Mouse (Mus musculus) granulocyte monocyte progenitor cell, adult 5-6 weeks (primary cell): ENCODE data around the gene Olfr237-ps1. TPM values are rescaled to one million over a fixed set of nuclear protein-coding genes. Genes with fewer than 3 reads are reported as not detected.
"Not testable (repeated sequence)": the region's sequence is repeated elsewhere in the genome, so short reads cannot be mapped to it uniquely, and the experiment has no call there.

Experiments used
- ATAC-seq: replicated peaks from 2 replicates; pipeline ENCODE4 v1.8.0; 2016; ENCODE audit warnings: mild to moderate bottlenecking, moderate TSS enrichment, inconsistent platforms; ENCODE audit not compliant: poor library complexity, severe bottlenecking
- total RNA-seq, 2 experiments: library from RNA; stranded (forward) in 1 of 2; stranded (reverse) in 1 of 2; fragments of 200-712, 200-1000 nt in 1 of 2; fragments of >200 nt in 1 of 2; fragmentation: Nextera tagmentation in 1 of 2; gene quantifications; 2 replicates each; pipeline ENCODE4 v1.2.3; 2014 to 2017

The Olfr237-ps1 gene
- not detected in 2 replicates for total RNA-seq (2014; fragmentation: Nextera tagmentation)
- total RNA-seq (2017) = not detected in 2 replicates

DNA sequence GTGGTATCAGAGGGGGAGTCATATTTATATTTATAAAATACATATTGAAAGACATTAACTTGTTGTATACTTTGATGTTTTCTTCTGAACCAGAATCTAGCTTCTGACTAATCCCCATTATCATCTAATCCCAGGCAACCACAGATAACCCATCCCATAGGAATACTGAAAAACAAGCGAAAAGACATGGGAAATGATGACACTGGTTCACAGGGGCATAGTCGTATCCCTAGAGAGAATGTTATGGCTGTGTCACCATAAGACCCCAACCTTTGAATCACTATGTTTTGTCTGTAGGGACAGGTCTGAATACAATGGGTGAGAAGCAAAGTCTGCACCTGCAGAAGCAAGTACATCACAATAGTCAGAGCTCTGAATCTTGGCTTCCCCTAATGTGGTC lies at the start of gene Olfr237-ps1:
Gene Olfr237-ps1, plus strand, starts transcription at position 301 of the 400 bp plus-strand sequence.
- not testable (repeated sequence) for ATAC-seq

DNA sequence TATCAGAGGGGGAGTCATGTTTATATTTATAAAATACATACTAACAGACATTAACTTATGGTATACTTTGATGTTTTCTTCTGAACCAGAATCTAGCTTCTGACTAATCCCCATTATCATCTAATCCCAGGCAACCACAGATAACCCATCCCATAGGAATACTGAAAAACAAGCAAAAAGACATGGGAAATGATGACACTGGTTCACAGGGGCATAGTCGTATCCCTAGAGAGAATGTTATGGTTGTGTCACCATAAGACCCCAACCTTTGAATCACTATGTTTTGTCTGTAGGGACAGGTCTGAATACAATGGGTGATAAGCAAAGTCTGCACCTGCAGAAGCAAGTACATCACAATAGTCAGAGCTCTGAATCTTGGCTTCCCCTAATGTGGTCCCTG lies 40.3 kb upstream of the Olfr237-ps1 start, which contains the start of gene Olfr441:
Gene Olfr441, plus strand, starts transcription at position 301 of the 400 bp plus-strand sequence.
- ATAC-seq = not testable (repeated sequence)

- no peak for ATAC-seq
Observed at GRCm38 (mm10) chr6:43159502-43159901, 13.1 kb downstream of the Olfr237-ps1 start.

DNA sequence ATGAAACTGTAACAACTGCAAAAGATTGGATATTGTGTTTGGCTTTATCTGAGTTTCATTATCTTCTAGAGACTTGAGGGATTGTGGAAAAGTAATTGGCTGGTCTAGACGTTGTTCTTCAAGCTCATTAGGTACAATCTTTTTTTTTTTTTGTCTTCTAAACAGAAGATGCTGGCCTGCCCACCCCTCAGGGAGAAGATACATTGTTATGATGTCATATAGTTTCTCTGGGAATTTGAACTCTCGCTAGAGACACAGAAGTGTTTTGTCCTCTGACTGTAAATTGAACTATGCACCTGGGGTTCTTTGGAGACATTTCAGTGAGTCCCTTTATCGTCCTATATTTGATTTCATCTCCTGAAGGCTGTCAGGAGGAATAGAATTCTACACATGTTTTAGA lies 16.6 kb downstream of the Olfr237-ps1 start, which contains the start of gene Olfr437:
Gene Olfr437, plus strand, starts transcription at position 301 of the 400 bp plus-strand sequence.
- no peak for ATAC-seq

DNA sequence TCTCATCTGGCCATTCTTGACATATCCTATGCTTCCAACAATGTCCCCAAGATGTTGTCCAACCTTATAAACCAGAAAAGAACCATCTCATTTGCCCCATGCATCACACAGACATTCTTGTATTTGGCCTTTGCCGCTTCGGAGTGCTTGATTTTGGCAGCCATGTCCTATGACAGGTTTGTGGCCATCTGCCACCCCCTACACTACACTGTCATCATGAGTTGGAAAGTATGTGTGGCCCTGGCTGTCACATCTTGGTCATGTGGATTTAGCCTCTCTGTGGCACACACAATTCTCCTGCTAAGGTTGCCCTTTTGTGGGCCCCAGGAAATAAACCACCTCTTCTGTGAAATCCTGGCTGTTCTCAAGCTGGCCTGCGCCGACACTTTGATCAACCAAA lies 20.9 kb downstream of the Olfr237-ps1 start:
- no peak for ATAC-seq

- no peak for ATAC-seq
Observed at GRCm38 (mm10) chr6:43171840-43172239, 25.5 kb downstream of the Olfr237-ps1 start, which contains the start of gene Olfr13. Gene Olfr13 (plus strand): TSS chr6:43172140.

GRCm38 (mm10) chr6:43178129-43178528 lies 31.8 kb downstream of the Olfr237-ps1 start:
- no peak for ATAC-seq

- no peak for ATAC-seq
Observed at GRCm38 (mm10) chr6:43178584-43179501, 32.5 kb downstream of the Olfr237-ps1 start.

DNA sequence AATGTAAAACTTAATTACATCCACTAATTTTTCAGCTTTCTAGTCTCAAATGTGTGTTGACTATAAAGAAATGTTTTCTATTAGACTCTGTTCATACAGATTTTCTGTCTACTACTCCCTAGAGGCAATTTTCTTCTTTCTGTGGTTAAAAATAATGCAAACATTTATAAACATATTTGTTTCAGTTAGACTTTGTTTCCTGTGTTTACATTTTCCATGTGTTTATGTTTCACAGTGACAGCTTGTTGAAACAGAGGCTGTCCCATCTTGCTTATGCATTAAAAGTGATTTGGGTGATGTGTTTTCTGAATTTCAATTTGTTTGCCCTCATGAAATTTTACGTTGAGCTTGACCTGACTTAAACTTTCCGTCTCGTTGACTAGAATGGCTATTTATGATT lies 44.6 kb downstream of the Olfr237-ps1 start:
- ATAC-seq = no peak

DNA sequence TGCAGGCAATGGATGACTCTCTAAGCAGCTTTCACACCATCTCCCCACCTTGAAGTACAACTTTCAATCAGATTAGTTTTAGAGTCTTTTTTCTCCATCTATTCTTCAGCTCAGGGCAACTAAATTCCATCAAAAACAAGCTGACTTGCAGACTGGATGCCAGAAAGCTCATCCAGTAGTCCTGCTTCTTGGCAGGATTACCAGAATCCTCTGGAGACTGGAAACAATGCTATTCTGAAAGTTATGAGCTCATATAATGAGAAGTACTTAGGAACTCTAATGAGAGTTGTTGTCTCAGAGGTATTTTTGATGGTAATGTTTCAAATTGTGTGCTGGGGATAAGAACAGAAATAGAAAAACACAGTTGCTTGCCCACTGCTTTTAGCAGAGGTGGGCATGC lies 50.4 kb downstream of the Olfr237-ps1 start, which contains the start of gene Olfr435:
Gene Olfr435, plus strand, starts transcription at position 366 of the 400 bp plus-strand sequence.
- no peak for ATAC-seq

- ATAC-seq = no peak
Observed at GRCm38 (mm10) chr6:43198094-43198493, 51.7 kb downstream of the Olfr237-ps1 start.

GRCm38 (mm10) chr6:43202786-43203185 lies 56.4 kb downstream of the Olfr237-ps1 start:
- ATAC-seq = no peak

DNA sequence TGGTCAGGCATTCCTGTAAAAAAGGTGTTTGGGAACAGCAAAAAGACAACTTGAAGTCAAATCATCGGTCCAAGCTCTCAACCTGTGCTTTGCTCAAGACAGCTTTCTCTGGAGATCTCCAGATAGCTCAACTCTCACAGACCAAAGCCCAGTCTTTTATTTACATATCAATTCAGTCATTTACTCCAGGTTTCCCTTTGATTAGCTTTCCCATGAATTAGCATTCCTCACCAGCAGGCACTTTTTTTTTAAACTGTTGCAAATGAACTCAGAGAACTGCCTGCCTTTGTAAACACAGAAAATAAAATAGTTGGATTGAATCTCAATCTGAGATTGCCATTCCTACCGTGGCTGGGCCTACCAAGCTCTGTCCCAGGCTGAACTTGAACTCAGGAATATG lies 59.0 kb downstream of the Olfr237-ps1 start:
- no peak for ATAC-seq

Other genes starting within 250 kb of the Olfr237-ps1 start
- gene Olfr447, start 237.7 kb upstream of the Olfr237-ps1 start, total RNA-seq (2014; fragmentation: Nextera tagmentation) = not detected in 2 replicates
- gene Olfr447, start 237.7 kb upstream of the Olfr237-ps1 start, total RNA-seq (2017) = not detected in 2 replicates
- gene Olfr446, start 225.2 kb upstream of the Olfr237-ps1 start, total RNA-seq (2014; fragmentation: Nextera tagmentation) = not detected in 2 replicates
- not detected in 2 replicates for gene Olfr446, start 225.2 kb upstream of the Olfr237-ps1 start, total RNA-seq (2017)
- gene Olfr444, start 197.5 kb upstream of the Olfr237-ps1 start, total RNA-seq (2014; fragmentation: Nextera tagmentation) = not detected in 2 replicates
- gene Olfr444, start 197.5 kb upstream of the Olfr237-ps1 start, total RNA-seq (2017) = not detected in 2 replicates
- not detected in 2 replicates for gene Olfr441, start 40.2 kb upstream of the Olfr237-ps1 start, total RNA-seq (2014; fragmentation: Nextera tagmentation)
- gene Olfr441, start 40.2 kb upstream of the Olfr237-ps1 start, total RNA-seq (2017) = not detected in 2 replicates
- not detected in 2 replicates for gene Olfr437, start 16.7 kb downstream of the Olfr237-ps1 start, total RNA-seq (2014; fragmentation: Nextera tagmentation)
- gene Olfr437, start 16.7 kb downstream of the Olfr237-ps1 start, total RNA-seq (2017) = not detected in 2 replicates
- gene Olfr13, start 25.6 kb downstream of the Olfr237-ps1 start, total RNA-seq (2014; fragmentation: Nextera tagmentation) = not detected in 2 replicates
- gene Olfr13, start 25.6 kb downstream of the Olfr237-ps1 start, total RNA-seq (2017) = not detected in 2 replicates
- not detected in 2 replicates for gene Olfr435, start 50.6 kb downstream of the Olfr237-ps1 start, total RNA-seq (2014; fragmentation: Nextera tagmentation)
- not detected in 2 replicates for gene Olfr435, start 50.6 kb downstream of the Olfr237-ps1 start, total RNA-seq (2017)
- not detected in 2 replicates for gene Olfr434, start 66.5 kb downstream of the Olfr237-ps1 start, total RNA-seq (2014; fragmentation: Nextera tagmentation)
- gene Olfr434, start 66.5 kb downstream of the Olfr237-ps1 start, total RNA-seq (2017) = not detected in 2 replicates
- not detected in 2 replicates for gene Olfr47, start 85.0 kb downstream of the Olfr237-ps1 start, total RNA-seq (2014; fragmentation: Nextera tagmentation)
- not detected in 2 replicates for gene Olfr47, start 85.0 kb downstream of the Olfr237-ps1 start, total RNA-seq (2017)
- gene Arhgef5, start 119.0 kb downstream of the Olfr237-ps1 start, total RNA-seq (2014; fragmentation: Nextera tagmentation) = 2.0 and 2.5 TPM in 2 replicates
- 1.4 and 2.2 TPM in 2 replicates for gene Arhgef5, start 119.0 kb downstream of the Olfr237-ps1 start, total RNA-seq (2017)
- not detected in 2 replicates for gene Nobox, start 163.0 kb downstream of the Olfr237-ps1 start, total RNA-seq (2014; fragmentation: Nextera tagmentation)
- gene Nobox, start 163.0 kb downstream of the Olfr237-ps1 start, total RNA-seq (2017) = not detected in 2 replicates